Mouse (Mus musculus) hindbrain, postnatal 0 days (tissue): ENCODE data around the gene Gm20479. TPM values are rescaled to one million over a fixed set of nuclear protein-coding genes. Genes with fewer than 3 reads are reported as not detected.

Experiments used
- ATAC-seq: fragments of 200-750 bp; cut with Nextera tagmentation; 2 replicates; pipeline ENCODE4 v1.8.0; 2017; ENCODE audit warnings: mild to moderate bottlenecking, moderate TSS enrichment, moderate library complexity
- DNase-seq: peaks from one replicate; pipeline ENCODE4 v3.0.0-alpha.2; 2015; ENCODE audit warnings: low spot score
- H3K27ac ChIP-seq: fragments of 300-500 bp; sonication (generic); 2 replicates; pipeline ENCODE4 v1.5.1; 2014; ENCODE audit warnings: mild to moderate bottlenecking
- H3K27me3 ChIP-seq: fragments of 300-500 bp; sonication (generic); 2 replicates; pipeline ENCODE4 v1.6.1; 2014; ENCODE audit warnings: low read length, mixed read lengths; ENCODE audit not compliant: insufficient read depth
- H3K36me3 ChIP-seq: fragments of 300-500 bp; sonication (generic); 2 replicates; pipeline ENCODE4 v1.6.1; 2014; ENCODE audit warnings: low read length, mixed read lengths; ENCODE audit not compliant: insufficient read depth
- H3K4me1 ChIP-seq: fragments of 300-500 bp; sonication (generic); 2 replicates; pipeline ENCODE4 v1.6.1; 2014; ENCODE audit warnings: antibody characterized with exemption, low read length, mixed read lengths; ENCODE audit not compliant: insufficient read depth
- H3K4me2 ChIP-seq: fragments of 300-500 bp; sonication (generic); 2 replicates; pipeline ENCODE4 v1.6.1; 2014; ENCODE audit warnings: low read depth, mild to moderate bottlenecking, low read length, moderate library complexity, mixed read lengths
- H3K4me3 ChIP-seq: fragments of 300-500 bp; sonication (generic); 2 replicates; pipeline ENCODE4 v1.5.1; 2014; ENCODE audit warnings: low read length
- H3K9ac ChIP-seq: fragments of 300-500 bp; sonication (generic); replicated peaks from 2 replicates; pipeline ENCODE4 v1.6.1; 2014; ENCODE audit warnings: mild to moderate bottlenecking, low read length, moderate library complexity, mixed read lengths
- H3K9me3 ChIP-seq: fragments of 300-500 bp; sonication (generic); 2 replicates; pipeline ENCODE4 v1.6.1; 2016; ENCODE audit warnings: low read length, mixed read lengths
- CTCF ChIP-seq: IDR thresholded peaks from 2 replicates; pipeline ENCODE4 v1.5.1; 2016; ENCODE audit warnings: antibody characterized with exemption, control low read depth, low read depth
- WGBS: fragments of 180-500 bp; shearing (Covaris S2); extraction: QIAGEN DNeasy Blood & Tissue Kit; methylation state at CpG from one replicate; pipeline ENCODE4 v1.1.7; 2014; 5-methylcytosine and 5-hydroxymethylcytosine counted together
- polyA plus RNA-seq: library from polyadenylated mRNA; unstranded; fragments of >200 nt; fragmentation: Nextera tagmentation; extraction: Ambion mirVana; gene quantifications from 2 replicates; pipeline ENCODE4 v1.2.1, GENCODE M21; 2015
- total RNA-seq: library from RNA; depleted of rRNA; stranded (reverse); fragments of >200 nt; gene quantifications from 2 replicates; pipeline ENCODE4 v1.2.3, GENCODE M21; 2014; rRNA removed

Gene Gm20479
- total and polyA plus RNA-seq, 2 experiments from 2014 or later, result not detected

DNA sequence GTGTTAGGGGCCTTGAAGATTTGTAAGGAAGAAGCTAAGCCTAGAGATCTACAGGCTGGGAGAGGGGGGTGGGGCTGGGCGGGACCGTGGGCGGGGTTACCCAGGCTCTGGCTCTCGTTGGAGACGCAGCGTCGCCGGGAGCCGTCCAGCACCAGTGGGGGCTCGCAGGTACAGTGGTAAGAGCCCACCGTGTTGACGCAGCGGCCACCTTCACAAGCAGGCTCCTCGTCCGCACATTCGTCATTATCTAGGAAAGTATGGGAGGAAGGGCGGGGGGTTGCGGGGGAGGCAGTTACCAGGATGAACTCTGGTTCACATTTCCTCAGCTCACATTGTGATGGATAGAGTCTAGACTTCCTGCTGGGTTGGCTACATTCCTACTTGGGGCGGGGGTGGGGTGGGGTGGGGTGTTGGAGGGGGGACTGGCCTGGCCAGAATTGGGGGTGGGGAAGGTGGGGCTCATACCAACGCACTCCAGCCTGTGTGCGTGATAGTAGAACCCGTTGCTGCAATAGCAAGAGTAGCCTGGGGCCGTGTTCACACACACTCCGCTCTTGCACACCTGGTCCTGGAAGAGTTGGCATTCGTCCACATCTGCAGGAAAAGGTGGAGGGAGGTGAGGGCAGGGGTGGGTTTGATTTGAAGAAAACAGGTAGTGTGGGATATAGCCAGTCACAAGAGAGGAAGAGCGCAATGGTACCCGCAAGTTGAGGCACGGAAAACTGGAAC lies 48.2 kb downstream of the Gm20479 start:
- TF ChIP-seq CTCF, result no peak
- Histone ChIP-seq H3K4me2 (peak overlapping the region; percentile 51), H3K9me3 (no peaks in the 10 kb centered on the region; the same call in 1 of the 2 replicates), H3K4me3 (peak overlapping the region; percentile 23), H3K36me3 (no peaks in the 10 kb centered on the region), H3K27ac (no peak overlapping the region), H3K9ac (no peak overlapping the region), H3K27me3 (no peaks in the 10 kb centered on the region), H3K4me1 (no peaks in the 10 kb centered on the region)
- DNase-seq, result no peak
- 17% methylated on average over 28 of the region's 28 CpGs for WGBS
- no peak for ATAC-seq

DNA sequence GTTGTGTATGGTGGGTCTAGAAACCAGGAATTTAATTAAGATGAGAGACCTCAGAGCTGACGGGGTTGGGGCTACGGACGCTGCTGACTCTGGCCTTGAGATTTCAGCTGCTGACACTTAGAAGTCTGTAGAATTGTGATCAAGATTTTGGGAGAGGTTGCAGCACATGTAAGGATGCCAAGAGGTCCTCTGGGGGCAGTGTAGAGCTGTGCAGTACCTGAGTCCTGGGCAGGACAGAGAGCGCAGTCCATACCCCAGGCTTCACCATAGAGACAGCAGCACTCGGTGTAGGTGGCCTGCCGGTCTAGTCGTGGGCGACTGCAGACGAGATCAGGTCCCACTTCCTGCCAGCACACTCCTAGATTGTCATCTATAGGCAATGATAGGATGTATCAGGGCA lies 49.7 kb downstream of the Gm20479 start:
- Histone ChIP-seq H3K36me3 (no peaks in the 10 kb centered on the region), H3K4me1 (no peaks in the 10 kb centered on the region), H3K4me2 (no peak overlapping the region), H3K27me3 (no peaks in the 10 kb centered on the region), H3K9me3 (no peaks in the 10 kb centered on the region), H3K27ac (no peak overlapping the region), H3K9ac (no peak overlapping the region), H3K4me3 (no peak overlapping the region)
- TF ChIP-seq CTCF, result peak; percentile 50; the same call in 1 of the 2 replicates
- ATAC-seq, result no peak
- peak; percentile 33 for DNase-seq
- WGBS, result 59% methylated on average over 9 of the region's 9 CpGs

DNA sequence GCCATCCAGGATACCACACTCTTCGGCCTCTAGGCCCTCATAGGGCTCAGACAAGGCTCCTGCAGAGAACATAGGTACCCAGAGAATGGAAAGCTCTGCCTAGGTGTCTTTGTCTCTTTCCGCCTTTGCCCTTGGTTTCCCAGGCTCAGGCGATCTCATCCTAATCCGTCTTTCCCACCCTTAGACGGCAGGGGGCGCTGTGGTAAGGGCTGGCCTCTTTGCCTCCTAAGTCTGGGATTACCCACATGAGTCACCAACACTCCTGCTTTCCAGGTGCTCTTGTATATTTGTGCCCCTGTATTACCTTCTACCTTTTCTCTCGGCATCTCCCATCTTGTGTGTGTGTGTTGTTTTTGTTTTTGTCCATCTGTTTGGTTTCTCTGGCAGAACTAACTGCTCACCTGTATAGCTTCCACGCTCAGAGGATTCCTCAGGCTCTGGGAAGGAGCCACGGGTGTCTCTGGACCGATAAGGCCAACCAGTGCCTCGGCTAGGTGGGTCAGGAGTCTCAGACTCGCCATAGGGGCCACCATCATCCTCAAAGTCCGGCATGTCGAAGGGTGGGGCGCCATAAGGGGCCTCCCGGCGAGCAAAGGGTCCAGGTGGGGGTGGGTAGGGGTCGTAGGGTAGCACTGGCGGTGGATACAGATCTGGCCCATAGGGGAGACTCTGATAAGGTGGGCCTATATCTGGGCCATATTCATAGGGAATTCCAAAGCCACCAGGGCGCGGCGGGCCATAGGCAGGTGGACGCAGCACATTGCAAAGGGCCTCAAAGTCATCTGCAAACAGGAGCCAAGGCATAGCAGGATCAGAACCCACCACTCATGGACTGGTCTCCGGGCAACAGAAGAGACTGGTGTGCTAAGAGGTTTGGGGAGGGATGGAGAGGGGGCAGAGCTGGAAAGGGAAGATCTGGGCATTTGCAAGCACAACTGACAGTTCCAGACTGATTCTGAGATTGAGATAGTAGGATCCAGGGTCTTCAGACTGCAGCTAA lies 50.8 kb downstream of the Gm20479 start:
- Histone ChIP-seq H3K4me2 (no peak overlapping the region), H3K9ac (no peak overlapping the region), H3K36me3 (no peaks in the 10 kb centered on the region), H3K4me3 (no peak overlapping the region), H3K27me3 (no peaks in the 10 kb centered on the region), H3K9me3 (no peaks in the 10 kb centered on the region), H3K27ac (no peak overlapping the region), H3K4me1 (no peaks in the 10 kb centered on the region)
- ATAC-seq (no peak), DNase-seq (peak; percentile 35)
- peak; percentile 74 for TF ChIP-seq CTCF
- 77% methylated on average over 24 of the region's 24 CpGs for WGBS

GRCm38 (mm10) chr7:27305091-27305730 lies 52.0 kb downstream of the Gm20479 start:
- Histone ChIP-seq H3K9me3 (no peaks in the 10 kb centered on the region), H3K9ac (no peak overlapping the region), H3K4me2 (no peak overlapping the region), H3K4me3 (no peak overlapping the region), H3K36me3 (no peaks in the 10 kb centered on the region), H3K27me3 (no peaks in the 10 kb centered on the region), H3K27ac (no peak overlapping the region), H3K4me1 (no peaks in the 10 kb centered on the region)
- ATAC-seq (no peak), DNase-seq (no peak)
- TF ChIP-seq CTCF, result no peak
- 87% methylated on average over 17 of the region's 17 CpGs for WGBS

Other genes with a start within 250 kb of the Gm20479 start
- gene Cyp2f2, start 237.5 kb downstream of the Gm20479 start, total RNA-seq, result 1.3 TPM in 1 of 2 replicates, not detected in the other
- gene Cyp2f2, start 237.5 kb downstream of the Gm20479 start, polyA plus RNA-seq, result 0.36 and 0.43 TPM in 2 replicates
- not detected in 2 replicates for gene Cyp2t4, start 203.7 kb downstream of the Gm20479 start, total RNA-seq
- gene Cyp2t4, start 203.7 kb downstream of the Gm20479 start, polyA plus RNA-seq, result 0.09 and 0.32 TPM in 2 replicates
- gene Egln2, start 190.6 kb downstream of the Gm20479 start, total RNA-seq, result 116 and 117 TPM in 2 replicates
- 75.4 and 78.6 TPM in 2 replicates for gene Egln2, start 190.6 kb downstream of the Gm20479 start, polyA plus RNA-seq
- gene Rab4b, start 178.5 kb downstream of the Gm20479 start, total RNA-seq, result 66.7 and 76.9 TPM in 2 replicates
- gene Rab4b, start 178.5 kb downstream of the Gm20479 start, polyA plus RNA-seq, result 125 and 128 TPM in 2 replicates
- gene Gm21983, start 176.3 kb downstream of the Gm20479 start, total RNA-seq, result not detected in 2 replicates
- gene Gm21983, start 176.3 kb downstream of the Gm20479 start, polyA plus RNA-seq, result 0.43 and 0.44 TPM in 2 replicates
- gene Mia, start 176.3 kb downstream of the Gm20479 start, total RNA-seq, result 17.8 and 34.2 TPM in 2 replicates
- 63.6 and 70.1 TPM in 2 replicates for gene Mia, start 176.3 kb downstream of the Gm20479 start, polyA plus RNA-seq
- 5.5 and 6.1 TPM in 2 replicates for gene BC024978, start 161.6 kb downstream of the Gm20479 start, total RNA-seq
- 2.1 and 2.5 TPM in 2 replicates for gene BC024978, start 161.6 kb downstream of the Gm20479 start, polyA plus RNA-seq
- gene Snrpa, start 161.1 kb downstream of the Gm20479 start, total RNA-seq, result 128 and 131 TPM in 2 replicates
- 142 and 147 TPM in 2 replicates for gene Snrpa, start 161.1 kb downstream of the Gm20479 start, polyA plus RNA-seq
- gene Itpkc, start 128.8 kb downstream of the Gm20479 start, total RNA-seq, result 14.3 and 18.8 TPM in 2 replicates
- 3.3 and 4.0 TPM in 2 replicates for gene Itpkc, start 128.8 kb downstream of the Gm20479 start, polyA plus RNA-seq
- gene Coq8b, start 124.4 kb downstream of the Gm20479 start, total RNA-seq, result 26.5 and 27.6 TPM in 2 replicates
- 16.7 and 20.4 TPM in 2 replicates for gene Coq8b, start 124.4 kb downstream of the Gm20479 start, polyA plus RNA-seq
- 140 and 161 TPM in 2 replicates for gene Numbl, start 99.0 kb downstream of the Gm20479 start, total RNA-seq
- 55.9 and 59.5 TPM in 2 replicates for gene Numbl, start 99.0 kb downstream of the Gm20479 start, polyA plus RNA-seq
- gene Ltbp4, start 19.7 kb downstream of the Gm20479 start, total RNA-seq, result 34.8 and 41.2 TPM in 2 replicates
- 10.5 and 10.6 TPM in 2 replicates for gene Ltbp4, start 19.7 kb downstream of the Gm20479 start, polyA plus RNA-seq
- 27.0 and 31.2 TPM in 2 replicates for gene Shkbp1, start 1.4 kb downstream of the Gm20479 start, total RNA-seq
- gene Shkbp1, start 1.4 kb downstream of the Gm20479 start, polyA plus RNA-seq, result 20.0 and 20.2 TPM in 2 replicates
- gene Sptbn4, start 90.3 kb upstream of the Gm20479 start, total RNA-seq, result 24.1 and 24.8 TPM in 2 replicates
- gene Sptbn4, start 90.3 kb upstream of the Gm20479 start, polyA plus RNA-seq, result 2.8 and 3.4 TPM in 2 replicates
- gene Blvrb, start 90.6 kb upstream of the Gm20479 start, total RNA-seq, result 19.7 and 23.9 TPM in 2 replicates
- 23.0 and 23.4 TPM in 2 replicates for gene Blvrb, start 90.6 kb upstream of the Gm20479 start, polyA plus RNA-seq
- gene Sertad3, start 116.3 kb upstream of the Gm20479 start, total RNA-seq, result 5.0 and 6.3 TPM in 2 replicates
- gene Sertad3, start 116.3 kb upstream of the Gm20479 start, polyA plus RNA-seq, result 7.9 and 8.4 TPM in 2 replicates
- gene Sertad1, start 129.5 kb upstream of the Gm20479 start, total RNA-seq, result 7.2 and 9.4 TPM in 2 replicates
- gene Sertad1, start 129.5 kb upstream of the Gm20479 start, polyA plus RNA-seq, result 7.7 and 8.8 TPM in 2 replicates
- gene Prx, start 141.9 kb upstream of the Gm20479 start, total RNA-seq, result 1.8 and 2.1 TPM in 2 replicates
- 2.1 and 2.5 TPM in 2 replicates for gene Prx, start 141.9 kb upstream of the Gm20479 start, polyA plus RNA-seq
- 0.73 and 1.8 TPM in 2 replicates for gene Hipk4, start 165.8 kb upstream of the Gm20479 start, total RNA-seq
- 1.6 and 1.9 TPM in 2 replicates for gene Hipk4, start 165.8 kb upstream of the Gm20479 start, polyA plus RNA-seq
- gene Pld3, start 195.8 kb upstream of the Gm20479 start, total RNA-seq, result 307 and 308 TPM in 2 replicates
- 268 and 287 TPM in 2 replicates for gene Pld3, start 195.8 kb upstream of the Gm20479 start, polyA plus RNA-seq
- gene 2310022A10Rik, start 195.8 kb upstream of the Gm20479 start, total RNA-seq, result 8.1 and 8.2 TPM in 2 replicates
- 25.7 and 26.1 TPM in 2 replicates for gene 2310022A10Rik, start 195.8 kb upstream of the Gm20479 start, polyA plus RNA-seq
- 60.6 and 83.1 TPM in 2 replicates for gene Akt2, start 234.1 kb upstream of the Gm20479 start, total RNA-seq
- gene Akt2, start 234.1 kb upstream of the Gm20479 start, polyA plus RNA-seq, result 62.3 and 64.0 TPM in 2 replicates